Mouse (Mus musculus) monocyte, adult 5-6 weeks (primary cell): Measurements from ENCODE around the gene Lpp. TPM values are rescaled to one million over a fixed set of nuclear protein-coding genes. Genes with fewer than 3 reads are reported as not detected.

ENCODE experiments used
- ATAC-seq: fragments of 153-309, 156-312 bp; replicated peaks from 2 replicates; pipeline ENCODE4 v1.8.0; 2017; ENCODE audit warnings: mild to moderate bottlenecking; ENCODE audit not compliant: low TSS enrichment, insufficient number of reproducible peaks, severe bottlenecking, poor library complexity, low FRiP score
- total RNA-seq: library from RNA; stranded (forward); fragments of 200-1000, 200-491, 200-594 nt; gene quantifications from 3 replicates; pipeline ENCODE4 v1.2.3, GENCODE M21; 2017

Gene Lpp
- total RNA-seq, 1 experiment from 2014 or later, result 8.9 TPM

DNA sequence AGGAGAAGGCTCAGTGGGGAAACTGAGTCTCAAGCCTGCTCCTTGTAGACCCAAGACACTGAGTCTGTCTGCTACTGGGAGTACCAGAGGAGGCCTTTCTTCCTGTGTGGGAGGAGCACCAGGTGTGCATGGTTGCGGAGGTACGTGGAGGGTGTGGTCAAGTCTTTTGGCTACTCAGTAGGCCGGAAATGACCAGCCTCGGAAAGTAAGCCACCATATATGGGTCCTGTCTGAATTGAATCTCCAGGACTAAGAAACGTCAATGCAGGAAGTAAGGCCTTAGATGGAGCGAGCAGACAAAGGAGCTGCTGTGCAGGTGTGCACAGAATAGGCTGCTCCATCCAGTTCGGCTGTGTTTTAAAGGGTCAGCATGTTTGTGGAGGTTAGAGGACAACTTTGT is 3.2 kb downstream of the Lpp start:
- no peak for ATAC-seq

DNA sequence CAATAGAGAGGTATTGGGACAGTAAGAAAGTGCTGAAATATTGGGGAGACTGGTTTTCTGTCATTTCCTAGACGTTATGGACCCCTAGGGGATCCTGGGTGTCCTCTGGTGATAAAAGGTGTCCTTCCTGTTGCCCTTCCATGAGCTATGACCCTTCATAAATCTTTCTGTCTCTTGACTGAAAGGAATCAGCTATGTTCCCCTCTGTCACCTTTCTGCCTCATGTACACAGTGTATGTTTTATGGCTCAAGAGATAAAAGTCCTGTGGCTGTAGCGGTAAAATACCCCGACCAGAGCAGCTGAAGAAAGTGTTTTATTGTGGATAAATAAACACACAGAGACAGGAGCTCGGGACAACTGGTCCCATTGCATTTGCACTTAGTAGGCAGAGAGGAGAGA is 5.2 kb downstream of the Lpp start:
- ATAC-seq, result no peak

DNA sequence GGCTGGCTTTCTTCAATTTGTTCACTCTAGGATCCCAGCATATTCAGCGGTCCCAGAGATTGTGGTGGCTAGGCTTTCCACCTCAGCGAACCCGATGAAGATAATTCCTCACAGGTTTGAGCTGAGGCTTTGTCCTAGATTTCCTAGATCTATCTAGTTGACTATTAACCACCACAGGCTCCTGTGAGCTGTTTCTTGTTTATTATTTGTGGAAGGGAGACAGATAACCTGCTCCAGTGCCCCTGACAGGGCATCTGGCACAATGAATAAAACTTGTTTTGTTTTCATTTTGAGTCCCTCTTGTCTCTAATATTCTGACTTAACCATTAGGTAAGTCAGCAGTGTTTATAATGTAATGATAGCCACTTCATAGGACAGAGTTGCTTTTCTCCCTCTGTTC is 5.6 kb downstream of the Lpp start:
- no peak for ATAC-seq

DNA sequence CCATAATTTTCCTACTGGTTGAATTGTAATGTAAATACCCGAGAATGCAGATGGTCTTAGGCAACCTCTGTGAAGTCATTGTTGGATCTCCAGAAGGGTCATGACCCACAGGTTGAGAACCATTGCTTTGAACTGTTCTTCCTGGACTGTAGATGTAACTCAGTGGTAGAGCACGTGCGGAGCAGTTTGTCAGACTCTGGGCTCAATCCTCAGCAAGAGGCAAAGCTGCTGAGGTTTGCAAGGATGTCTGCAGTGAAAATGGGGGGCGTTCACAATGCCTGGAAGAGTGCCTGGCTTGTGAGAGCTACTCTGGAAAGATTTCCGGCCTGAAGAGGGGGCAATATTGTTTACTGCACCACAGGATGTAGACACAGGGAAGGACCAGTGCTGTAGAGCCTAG is 6.2 kb downstream of the Lpp start:
- no peak for ATAC-seq

DNA sequence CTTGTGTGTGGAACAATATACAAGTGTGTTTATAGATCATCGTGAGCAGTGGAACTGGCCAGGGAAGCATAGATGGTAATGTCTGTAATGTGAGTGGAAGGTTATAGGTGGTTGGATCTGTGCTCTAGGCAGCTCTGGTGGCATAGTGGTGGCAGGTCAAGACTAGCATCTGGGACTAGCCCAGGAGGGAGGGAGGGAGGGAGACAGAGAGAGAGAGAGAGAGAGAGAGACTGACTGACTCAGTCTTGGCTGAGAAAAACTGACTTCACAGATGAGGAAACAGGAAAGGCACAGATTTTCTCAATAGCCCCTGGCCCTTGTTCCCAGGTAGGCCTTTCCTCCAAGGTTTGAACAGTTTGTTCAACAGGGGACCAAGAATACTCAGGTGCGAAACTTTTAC is 7.5 kb downstream of the Lpp start:
- ATAC-seq, result no peak

DNA sequence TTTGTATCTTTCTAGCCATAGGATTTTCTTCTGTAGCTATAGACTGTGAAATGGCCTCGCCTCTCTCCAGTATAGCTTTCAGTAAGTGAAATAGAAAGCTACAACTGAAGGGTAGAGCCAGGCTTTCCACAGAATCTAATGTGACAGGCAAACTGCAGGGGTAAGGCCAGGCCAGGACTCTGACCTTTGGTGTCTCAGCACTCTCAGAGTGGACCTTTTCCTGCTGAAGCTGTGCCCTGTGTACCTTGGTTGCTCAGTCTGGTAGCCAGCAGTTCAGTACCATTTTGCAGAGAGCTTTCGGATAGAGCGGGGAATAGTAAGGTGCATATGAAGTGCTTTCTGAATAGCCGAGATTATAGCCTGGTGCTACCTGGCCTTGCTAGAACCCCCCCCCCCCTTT is 9.5 kb downstream of the Lpp start:
- no peak for ATAC-seq

DNA sequence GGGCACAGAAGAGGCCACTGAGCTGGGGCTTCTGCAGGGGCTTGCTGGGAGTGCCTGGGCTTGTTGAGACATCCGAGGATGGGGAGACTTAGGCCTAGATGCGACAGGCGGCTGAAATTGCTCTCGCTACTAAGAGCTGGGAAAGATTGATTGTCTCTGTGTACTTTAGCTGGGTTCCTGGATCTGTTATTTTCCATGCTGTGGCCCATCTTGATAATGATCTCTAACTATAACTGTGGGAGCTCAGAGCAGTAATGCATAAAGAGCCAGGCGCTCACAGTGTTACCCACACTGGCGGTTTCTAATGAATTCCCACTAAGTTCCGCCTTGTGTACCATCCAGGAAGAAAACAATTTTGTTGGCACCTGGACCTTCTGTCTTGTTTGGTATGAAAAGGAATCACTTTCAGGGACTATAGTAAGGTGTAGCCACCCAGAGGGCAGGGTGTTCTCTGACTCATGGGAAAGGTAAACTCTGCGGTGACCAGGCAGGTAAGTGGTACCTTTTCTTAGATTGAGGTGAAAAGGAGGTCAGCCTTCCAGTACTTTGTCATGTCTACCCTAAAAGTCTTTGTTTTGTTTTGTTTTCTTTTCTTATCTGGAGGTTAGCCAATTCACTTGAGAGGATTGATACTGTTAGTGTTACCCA is 10.6 kb downstream of the Lpp start:
- no peak for ATAC-seq

DNA sequence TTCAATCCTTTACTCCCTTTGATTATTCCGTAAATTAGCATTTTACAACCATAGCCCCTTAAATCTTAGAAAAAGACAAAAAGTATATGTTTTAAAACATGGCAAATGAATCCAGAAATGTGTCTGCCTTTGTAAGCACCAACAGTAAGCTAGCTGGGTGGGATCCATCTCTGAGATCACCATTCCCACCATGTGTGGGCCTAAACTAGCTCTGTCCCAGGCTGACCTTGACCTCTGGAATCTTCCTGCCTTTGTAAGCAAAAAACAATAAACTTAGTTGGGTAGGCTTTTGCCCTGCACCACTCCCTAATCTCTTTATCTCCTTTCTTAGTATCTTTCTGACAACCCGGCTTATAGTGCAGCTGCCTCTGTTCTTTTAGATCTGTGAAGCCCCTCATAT is 13.2 kb downstream of the Lpp start:
- ATAC-seq, result no peak

DNA sequence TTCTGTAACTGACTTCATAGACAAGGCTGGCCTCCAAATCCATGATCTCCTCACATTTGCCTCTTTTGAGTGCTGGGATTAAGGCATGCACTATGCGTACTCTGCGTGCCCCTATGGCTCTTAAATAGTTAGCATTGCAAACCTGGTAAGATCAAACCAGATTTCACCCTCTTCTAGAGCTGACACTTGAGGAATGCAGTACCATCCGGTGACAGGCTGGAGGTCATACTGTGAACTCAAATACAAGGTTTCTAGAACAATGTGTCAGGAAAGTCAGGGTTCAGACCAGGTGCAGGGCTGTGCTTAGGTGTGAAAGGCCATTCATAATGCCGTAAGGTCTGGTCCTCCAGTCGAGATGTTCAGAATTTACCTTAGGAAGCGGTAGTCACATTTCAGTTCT is 18.0 kb downstream of the Lpp start:
- no peak for ATAC-seq

DNA sequence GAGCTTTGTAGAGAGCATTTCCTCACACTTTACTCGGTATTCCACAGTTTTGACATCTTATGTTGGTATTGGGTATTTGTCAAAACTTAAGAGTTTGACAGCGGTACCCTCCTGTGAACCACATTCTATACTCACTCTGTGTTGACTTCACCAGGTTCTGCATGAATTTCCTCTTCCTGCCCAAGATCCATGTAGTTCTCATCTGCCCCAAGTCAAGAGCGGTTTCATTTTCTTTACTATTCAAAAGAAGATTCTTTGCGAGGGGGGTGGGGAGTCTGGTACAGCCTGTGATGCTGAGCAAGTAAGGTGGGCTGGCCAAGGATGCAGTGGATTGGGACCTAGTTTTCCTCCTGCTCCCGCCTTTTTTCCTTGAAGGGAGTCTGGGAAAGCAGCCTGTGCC is 18.9 kb downstream of the Lpp start:
- no peak for ATAC-seq

DNA sequence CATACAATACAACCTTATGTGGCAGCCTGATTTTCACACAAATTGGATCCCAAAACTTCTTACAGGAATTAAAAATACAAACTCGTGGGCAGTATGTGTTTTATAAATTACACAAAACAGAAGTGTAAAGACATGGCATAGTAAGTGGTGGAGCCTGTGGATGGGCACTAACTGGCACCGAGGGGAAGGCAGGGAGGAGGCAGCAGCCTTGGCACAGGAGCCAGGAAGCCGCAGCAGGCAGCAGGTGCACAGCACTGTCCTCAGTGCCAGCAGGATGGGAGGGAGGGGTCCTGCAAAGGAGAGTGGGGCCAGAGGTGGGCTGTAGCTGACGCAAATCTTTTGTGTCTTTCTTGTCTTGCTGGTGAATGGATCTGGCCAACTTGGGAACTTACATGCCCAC is 19.8 kb downstream of the Lpp start:
- ATAC-seq, result no peak

DNA sequence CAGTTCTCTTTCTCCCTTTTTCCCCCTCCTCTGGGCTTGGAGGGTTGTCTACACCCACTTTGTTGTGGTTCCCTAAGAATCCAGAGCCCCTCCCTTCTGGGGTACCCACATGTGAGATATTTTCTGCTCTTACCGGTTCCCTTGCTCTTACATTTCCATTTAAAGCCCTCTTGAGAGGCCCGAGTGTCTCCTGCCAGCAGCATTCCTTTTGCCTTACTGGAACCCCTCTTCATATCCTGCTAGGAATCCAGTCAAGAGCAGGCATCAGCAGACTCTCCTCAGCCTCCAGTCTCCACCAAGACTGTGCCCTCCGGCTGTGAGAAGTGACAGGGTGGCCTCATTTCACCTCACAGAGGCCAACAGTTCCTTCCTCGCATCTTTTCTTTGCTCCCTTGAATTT is 24.7 kb downstream of the Lpp start:
- no peak for ATAC-seq

DNA sequence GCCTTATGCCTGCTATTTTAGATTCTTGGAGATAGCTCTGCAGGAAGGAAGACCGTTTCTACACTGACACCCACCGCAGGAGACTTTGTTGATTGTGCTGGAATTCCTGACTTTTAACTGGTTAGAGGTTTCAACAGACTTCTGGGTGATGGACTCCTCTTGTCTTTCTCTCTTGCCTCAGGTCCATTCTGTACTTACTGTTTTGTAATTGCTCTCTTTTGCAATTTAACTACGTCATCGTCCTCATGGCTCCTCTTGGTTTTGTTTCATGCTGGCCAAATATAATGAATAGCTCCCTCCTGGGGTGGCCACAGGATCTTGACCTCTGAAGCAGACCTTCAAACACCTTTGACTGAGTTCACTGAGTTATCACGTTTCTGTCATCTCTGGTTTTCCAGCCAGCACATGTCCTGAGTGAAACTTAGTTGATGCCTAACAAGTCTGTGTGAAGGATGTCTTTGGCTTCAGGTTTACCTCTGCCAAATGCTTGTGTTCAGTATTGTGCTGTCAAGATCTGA is 27.4 kb downstream of the Lpp start:
- ATAC-seq, result no peak

DNA sequence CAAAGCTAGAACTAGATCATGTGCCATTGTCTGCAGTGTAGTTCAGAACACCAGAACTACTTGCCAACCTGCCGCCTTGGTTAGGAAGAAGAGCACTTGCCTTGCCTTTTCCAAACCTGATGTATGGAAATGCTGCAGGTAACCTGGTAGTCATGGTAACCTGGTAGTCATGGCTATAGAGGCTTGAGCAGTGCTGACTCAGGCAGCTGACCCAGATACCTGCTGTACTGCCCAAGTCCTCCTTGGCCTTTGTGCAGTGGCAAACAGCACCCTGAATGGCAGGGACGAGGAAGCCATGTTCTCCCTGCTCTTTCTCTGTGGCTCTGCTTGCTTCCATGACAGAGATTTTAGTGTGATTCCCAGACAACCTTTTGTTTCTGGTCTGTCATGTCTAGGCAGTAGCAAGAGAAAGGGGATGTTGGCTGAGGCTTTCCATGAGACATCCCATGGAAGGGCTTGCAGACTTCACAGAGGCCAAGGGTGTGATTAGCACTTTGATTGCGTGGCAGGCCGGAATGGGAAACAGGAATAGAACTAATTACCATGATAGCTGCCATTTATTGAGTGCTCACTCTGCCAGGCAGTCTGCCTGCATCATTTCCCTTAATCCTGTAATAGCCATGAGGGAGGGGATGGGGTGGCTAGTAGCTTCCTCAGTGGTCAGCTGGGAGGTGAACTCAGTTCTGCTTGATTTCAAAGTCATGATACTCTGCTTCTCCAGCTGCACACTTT is 28.5 kb downstream of the Lpp start:
- ATAC-seq, result no peak

DNA sequence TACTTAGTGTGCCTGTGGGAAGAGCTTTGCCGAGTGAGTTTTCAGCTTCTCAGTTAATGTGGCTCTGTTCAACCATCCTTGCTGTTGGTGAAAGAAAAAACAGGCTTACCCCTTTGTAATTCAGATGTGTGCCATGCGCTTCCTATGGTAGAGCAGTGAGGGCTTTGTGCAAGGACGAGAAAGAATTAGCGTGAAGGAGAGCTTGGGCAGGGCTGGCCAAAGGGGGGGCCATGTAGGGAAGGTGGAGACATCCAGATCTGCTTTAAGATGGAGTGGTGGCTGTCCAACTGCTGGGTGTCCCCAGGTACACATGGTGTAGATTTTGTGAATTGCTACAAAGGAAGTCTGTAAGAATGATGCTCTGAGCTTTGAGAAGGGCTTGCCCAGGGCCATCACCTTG is 29.9 kb downstream of the Lpp start:
- ATAC-seq, result no peak

DNA sequence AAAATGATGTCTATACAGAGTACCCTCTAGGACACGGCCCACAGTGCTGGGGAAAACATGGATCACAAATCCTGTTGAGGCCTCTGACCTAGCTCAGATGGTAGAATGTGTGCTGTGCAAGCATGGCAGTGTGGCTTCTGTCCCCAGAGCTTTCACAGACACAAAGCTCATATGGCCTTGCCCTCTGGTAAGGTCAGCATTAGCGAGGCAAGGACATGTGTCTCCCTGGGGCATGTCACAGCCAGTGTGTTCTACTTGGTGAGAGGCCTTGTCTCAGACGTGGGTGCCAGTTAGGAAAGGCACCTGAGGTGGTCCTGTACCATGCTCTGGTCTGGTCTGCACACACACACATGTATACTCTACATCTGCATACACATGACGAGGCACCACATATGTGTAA is 30.4 kb downstream of the Lpp start:
- no peak for ATAC-seq

DNA sequence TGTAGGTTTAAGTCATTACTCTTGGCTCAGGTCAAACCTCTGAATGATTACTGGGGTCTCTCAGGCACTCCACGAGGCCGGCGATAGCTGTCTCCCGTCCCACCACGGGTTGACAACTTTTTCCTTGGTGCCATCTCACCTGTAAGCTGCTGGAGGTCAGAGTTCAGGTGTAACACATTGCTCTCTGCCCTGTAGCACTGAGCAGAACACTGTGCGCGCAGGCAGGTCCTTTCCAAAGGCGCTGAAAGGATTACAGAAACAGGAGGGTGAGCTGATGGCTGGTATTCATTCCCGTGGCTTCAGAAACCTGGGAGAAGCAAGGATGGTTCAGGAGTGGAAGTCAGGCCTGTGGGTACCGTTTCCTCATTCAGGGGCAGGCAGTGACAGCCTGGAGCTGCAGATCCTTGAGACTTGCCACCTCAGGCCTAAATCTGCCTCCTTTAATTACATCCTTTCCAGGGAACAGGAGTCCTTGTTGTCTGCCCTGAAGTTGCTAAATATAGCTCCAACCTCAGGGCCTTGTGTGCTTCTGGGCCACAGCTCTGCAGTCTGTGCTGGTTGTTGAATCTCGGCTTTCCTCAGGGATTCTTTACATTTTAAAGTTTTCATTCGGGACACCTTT is 31.2 kb downstream of the Lpp start:
- ATAC-seq, result no peak

DNA sequence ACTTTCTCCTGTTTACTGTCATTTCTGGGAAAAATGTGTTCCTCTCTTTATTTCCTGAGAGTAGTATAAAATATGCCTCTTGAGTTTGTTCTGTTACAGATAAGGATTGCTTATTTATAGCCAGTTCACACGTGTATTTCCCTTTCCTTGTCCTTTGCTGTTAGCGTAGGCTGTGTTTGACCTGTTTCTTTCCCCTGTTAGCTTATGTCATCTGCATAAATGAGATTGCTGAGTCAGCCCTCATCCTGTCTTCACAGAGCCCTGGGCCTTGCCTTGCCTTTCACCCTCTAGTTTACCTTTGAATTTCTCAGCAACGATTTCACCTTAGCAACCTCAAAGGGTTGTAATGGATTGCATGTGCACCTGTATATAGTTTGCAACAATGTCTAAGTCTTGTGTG is 32.5 kb downstream of the Lpp start:
- ATAC-seq, result no peak

DNA sequence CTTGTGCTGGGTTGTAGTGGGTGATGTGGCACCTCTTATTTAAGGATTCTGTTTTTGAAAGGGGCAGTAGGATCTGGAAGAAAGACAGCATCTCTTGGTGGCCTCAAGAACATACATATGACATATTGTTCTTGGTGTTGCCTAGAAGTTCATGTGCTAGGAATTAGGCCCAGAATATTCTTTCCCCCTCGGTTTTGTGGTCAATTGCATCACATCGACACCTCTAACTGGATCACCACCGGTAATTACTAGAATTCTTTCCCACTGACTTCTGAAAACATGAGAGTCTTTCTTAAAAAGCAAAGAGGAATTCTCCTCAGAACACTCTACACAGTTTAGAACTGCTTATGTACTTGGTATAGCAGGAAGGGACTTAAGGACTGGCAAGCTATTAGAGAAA is 34.3 kb downstream of the Lpp start:
- ATAC-seq, result no peak

DNA sequence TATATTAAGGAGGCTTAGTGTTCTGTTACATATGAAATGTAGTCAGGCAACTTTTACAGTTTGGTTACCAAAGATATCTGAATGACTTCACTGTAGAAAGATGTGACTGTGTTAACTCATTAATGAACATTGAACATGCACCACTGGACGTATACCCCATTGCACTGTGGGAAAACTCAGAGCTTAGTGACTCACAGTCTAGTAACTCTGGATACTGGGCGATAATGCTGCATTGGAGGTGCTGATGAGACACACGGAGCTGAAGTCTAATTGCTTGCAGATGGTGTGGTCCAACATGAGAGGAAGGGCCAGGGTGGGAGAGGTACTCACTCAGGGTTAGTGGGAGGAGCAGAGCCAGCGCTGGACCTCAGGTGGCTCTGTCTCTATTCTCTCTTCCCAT is 34.7 kb downstream of the Lpp start:
- no peak for ATAC-seq
